Mouse (Mus musculus) cerebellum, adult 9-10 months (tissue): Measurements from ENCODE around the gene Adsl.

ENCODE experiments used
- DNase-seq: peaks from one replicate; pipeline ENCODE4 v3.0.0; 2022

The Adsl gene

DNA sequence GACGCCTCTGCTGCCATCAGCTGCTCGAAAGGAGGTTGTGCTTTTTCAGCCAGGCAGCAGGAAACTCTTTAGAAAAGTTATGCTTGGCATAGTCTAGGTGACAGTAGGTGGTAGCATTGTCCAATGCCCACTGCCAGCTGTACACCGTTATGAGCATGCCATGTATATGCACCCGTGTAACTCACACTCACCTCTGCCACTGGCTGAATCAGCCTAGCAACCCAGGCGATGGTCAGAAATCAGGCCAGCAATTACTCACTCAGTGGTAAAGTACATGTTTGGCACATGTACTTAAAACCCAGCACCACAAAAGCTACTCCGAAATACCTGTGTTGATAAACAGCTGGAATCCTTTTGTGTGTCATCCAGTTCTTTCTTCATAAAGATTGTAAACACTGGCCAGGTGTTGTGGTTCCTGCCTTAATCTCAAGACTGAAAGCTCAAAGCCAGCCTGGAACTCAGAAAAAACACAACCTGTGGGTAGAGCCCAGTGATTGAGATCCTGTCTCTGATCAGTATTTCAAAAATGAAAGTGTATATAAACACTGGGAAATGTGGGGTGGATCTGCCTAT is 6.7 kb upstream of the Adsl start:
- DNase-seq, result no peak

DNA sequence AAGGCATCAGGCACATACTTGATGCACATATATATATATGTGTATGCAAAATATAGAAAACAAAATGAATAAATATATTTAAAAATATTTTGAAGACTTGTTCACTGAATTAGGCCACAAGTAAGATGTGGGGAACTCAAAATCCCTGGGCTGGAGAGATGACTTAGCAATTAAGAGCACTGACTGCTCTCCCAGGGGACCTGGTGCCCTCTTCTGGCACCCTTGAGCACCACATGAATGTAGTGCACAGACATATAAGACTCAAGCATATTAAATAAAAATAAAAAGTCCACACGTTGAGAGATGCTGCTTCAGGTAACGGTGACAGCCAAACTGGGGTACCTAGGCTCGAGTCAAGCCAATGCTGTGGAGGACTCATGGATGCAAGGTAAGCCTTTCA is 2.4 kb upstream of the Adsl start:
- peak; percentile 29 for DNase-seq

DNA sequence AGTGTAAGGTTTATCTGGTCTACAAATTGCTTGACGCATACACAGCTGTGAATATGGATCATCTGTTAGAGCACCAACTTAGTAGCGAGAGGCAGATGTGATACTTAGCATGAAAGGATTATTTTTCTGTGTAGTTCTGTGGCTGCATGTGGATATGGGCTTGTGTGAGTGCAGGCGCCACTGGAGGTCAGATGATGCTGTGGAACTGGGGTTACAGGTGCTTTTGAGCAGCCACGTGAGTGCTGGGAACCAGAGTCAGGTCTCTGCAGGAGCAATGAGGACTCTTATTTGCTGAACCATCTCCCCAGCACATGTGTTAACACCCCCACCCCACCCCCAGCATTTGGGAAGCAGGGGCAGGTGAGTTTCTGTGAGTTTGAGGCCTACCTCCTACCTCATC is 1.1 kb downstream of the Adsl start:
- DNase-seq, result no peak

DNA sequence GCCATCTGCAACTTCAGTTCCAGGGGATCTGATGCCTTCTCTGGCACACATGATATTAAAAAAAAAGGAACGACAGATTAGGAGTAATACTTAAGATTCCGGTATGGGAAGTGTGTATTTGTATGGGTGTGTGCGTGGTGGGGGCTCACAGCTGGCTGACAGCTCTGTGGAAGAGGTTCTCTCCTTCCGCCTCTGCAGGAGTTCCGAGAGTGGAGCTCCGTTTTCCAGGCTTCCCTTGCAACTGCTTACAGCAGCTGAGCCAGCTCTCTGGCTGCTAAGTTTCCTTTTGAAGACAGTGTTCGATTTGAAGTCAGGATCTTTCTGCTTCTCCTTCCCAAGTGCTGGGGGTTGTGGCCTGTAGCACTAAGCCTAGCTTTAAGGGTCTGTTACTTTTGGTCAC is 1.8 kb downstream of the Adsl start:
- DNase-seq, result no peak

DNA sequence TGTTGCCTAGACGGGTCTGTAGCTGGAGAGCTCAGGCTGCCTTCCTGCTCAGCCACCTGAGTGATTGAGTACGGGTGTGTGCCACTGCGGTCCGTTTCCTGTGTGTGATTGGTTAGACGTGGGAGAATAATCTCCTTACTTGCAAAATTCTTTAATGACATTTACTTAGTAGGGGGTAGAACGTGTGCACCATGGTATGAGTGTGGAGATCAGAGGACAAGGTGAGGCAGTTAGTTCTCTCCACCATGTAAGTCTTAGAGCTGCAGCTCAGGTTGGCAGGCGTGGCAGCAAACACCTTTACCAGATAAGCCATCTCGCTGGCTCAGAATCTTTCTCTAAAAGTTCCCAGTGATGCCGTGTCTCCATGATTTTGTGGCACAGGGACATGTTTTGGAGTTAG is 5.7 kb downstream of the Adsl start:
- DNase-seq, result no peak

DNA sequence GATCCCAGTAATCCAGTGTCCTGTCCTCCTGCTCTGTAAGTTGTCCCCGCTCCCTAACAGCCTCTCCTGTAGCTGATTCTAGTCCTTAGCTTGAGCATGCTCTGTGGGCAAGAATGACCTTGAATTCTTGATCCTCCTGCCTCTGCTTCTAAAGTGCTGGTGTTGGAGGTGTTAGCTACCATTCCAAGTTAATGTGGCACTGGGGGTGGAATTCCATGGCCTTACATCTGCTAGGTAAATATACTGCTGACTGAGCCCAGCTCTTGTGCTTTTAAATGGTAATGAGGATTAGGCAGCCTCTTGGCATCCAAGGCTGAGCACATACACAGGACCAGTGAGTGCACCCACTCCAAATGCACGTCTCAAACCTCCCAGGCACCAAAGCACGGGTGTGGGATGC is 6.6 kb downstream of the Adsl start:
- DNase-seq, result no peak

DNA sequence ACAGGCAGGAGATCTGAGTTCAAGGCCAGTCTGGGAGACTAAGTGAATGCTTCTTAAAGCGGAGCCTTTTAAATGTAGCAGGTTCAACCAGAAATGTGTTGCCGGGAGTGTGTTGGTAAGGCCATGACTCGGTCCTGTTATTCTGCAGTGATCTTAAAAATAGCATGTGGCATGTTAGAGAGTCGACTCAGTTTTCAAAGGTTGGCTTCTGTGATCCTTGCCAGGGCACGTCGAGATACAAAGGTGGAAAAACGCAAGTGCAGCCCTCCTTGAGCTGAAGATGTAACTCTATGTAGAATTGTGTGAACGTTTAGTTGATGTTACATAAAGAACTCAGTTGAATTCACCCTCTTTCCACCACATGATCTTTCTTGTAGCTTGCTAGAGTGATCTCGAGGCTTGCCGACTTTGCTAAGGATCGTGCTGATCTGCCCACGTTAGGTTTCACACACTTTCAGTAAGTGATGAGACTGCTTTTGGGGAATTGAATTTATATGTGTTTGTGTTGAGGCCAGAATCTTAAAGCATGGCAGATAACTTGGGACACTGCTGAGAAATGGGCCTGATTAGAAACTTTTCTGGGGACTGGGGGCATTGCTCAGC is 7.6 kb downstream of the Adsl start:
- DNase-seq, result no peak

DNA sequence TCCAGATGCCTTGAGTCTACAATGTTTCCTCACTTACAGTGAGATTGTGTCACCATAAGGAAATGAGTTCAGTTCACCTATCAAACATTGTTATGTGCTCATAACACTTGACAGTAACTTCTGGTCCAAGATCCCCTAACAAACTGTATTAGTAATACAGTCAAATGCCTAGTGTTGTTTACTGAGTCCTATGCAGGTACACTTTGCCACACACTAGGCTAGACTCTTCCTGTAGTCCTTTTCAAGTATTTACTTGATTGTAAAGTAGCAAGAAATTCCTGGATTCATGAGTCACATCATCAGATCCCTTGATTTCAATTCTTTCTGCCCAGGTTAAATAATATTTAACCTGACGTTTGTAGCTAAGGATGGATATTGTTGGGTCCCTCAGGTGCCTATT is 21.1 kb downstream of the Adsl start:
- no peak for DNase-seq

DNA sequence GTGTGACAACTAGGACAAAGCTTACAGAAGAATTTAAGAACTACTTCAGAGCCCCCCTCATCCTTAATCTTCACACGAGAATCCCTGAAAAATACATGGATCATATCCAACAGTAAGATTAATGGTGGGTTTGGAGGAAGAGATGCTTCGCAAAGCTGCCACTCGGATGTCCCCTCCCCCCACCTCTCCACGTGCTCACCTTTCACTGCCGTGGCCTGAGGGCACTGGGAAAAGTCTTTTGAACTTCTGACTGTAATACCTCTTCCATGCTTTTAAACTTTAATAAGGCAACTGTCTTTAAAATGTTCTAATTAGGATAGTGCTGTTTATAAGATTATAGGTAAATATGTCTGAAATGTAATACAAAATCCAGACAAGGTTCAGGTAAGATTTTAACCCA is 26.0 kb downstream of the Adsl start:
- DNase-seq, result no peak

DNA sequence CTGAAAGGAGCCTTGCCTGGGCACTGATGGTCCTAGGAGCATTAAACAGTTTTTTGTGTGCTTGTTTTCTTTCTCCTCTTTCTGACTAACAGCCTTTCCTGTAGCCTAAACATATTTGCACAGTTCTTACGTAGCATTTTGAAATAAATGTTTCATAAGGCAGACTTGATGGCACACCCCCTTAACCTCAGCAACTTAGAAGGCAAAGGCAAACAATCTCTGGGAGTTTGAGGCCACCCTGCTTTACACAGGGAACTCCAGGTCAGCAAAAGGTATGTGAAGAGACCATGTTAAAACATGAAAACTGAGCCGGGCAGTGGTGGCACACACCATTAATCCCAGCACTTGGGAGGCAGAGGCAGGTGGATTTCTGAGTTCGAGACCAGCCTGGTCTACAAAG is 27.4 kb downstream of the Adsl start:
- no peak for DNase-seq

DNA sequence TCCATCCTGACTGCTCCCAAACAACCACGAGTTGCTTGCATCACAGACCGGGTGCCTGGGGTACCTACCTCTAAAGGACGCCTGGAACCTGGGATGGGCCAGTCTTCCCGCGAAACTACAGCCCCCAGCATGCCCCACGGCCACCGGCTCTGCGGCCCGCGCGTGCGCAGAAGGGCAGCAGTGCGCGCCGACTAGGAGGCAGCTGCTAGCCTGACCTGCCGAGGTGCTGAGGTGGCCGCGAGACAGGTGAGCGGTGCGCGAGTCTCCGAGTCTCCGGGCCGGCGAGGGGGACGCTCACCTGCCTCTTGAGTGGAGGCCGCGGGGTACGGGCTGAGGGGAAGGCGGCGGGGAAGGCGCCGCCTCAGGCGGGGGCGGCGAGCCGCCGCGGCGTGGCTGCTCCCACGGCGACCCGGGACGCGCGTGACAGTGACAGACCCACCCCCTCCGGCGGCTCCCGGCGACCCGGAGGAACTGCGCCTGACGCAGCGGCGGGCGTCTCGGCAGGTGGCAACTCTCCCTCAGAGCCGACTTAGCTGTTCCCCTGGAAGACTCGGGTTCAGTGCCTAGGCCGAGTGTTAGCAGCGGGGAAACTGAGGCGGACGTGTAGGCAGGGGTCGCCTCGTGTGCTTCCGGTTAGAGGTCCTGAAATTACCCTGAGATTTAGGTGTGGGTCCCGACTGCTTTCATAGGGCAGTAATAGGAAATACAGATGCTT is 29.5 kb downstream of the Adsl start, which contains the start of gene Sgsm3:
Gene Sgsm3, plus strand, starts transcription at position 146 of the 715 bp plus-strand sequence.
- peak; percentile 90 for DNase-seq

DNA sequence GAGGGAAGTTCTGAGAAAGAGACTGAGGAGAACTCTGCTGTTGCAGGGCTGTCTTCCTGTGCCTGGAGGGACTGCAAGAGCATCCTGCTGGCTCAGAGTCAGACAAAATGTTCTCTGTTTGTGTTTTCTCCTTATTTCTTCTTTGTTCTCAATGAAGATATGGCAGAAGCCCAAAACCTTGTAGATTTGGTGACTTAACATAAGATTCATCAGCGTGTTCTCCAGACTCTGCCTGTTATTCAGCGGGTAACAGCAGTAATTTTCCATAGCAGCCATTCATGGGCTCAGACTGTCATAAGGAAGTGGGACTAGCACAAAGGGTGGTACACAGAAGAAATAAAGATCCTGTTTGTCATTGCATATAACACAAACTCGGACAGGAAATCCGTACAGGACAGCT is 31.3 kb downstream of the Adsl start:
- DNase-seq, result no peak

DNA sequence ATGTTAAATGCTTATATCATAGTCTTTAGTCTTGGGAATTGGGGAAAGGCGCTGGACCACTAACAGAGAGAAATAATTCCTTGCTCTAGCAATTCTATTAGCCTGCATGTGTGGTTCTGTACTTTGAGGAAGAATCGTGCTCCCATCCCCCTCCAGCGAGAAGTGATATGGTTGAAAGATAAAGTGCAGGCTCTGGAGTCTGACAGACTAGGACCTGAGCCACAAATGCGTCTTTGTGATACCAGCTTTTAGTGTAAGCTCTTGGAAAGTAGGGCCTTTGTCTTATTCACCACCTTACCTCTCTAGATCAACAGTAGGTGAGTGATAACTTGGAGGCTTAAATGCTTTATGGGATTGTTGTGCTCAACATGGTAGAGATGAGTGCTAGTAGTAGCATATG is 32.9 kb downstream of the Adsl start:
- DNase-seq, result no peak

DNA sequence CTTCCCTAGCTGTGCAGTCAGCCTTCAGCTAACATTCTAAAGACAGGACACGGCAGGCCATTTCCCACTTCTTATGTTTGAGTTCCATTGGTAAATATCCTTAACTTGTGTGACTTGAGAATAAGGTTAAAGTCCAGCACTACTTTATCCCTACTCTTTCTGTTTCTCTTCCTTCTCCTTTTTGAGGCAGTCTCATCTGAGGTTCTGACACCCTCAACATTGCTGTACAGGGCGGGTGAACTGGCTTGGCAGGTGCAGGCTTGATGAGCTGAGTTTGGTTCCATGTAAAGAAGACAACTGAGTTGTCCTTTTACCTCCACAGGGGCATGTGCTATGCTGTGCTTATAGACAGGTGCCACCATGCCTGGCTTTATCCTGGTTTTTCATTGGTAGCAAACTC is 35.0 kb downstream of the Adsl start:
- no peak for DNase-seq

DNA sequence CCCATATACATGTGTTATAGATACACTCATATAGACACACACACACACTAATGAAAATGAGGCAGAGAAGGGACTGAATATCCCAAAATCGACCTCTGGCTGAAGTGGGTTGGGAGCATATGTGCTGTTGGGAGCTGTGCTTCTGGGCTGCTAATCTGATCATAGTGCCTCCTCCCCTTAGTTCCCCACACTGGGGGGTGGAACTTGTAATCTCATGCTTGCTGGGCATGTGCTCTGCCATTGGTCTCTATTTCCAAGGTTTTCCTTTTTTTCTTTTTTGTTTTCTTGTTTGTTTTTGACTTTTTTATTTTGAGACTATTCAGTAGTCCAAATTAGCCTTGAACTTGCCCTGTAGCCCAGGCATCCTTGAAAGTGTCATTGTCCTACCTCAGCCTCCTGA is 40.0 kb downstream of the Adsl start:
- no peak for DNase-seq

DNA sequence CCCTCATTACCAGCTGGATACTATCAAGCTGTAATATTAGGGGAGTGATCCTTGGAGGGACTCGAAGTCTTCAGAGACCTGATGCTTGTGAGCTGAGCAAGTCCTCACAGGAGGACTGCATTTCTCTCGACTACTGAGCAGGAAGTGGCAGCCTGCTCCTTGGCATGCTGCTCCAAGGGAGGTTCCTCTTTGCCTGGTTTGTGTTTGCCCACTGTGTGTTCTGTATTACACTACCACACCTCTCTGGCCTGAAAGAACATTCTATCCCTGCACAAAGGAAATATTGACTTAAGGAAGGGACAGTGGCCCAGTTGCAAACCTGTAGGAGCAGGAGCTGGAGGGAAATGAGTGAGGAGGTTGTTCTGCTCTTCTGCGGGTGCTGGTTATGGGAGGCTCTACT is 41.4 kb downstream of the Adsl start:
- no peak for DNase-seq

DNA sequence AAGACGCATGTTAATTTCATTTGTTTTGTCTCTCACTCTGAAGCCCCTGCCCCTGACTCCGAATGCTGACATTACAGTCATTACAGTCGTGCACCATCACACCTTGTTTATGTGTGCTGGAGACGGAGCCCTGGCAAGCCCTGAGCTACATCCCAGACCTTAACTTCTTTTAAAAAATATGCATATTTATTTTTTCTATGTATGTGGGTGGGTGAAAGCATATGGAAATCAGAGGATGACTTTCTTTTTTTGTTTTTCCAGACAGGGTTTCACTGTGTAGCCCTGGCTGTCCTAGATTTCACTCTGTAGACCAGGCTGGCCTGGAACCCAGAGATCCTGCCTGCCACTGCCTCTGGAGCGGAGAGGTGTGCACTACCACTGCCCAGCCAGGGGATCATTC is 46.7 kb downstream of the Adsl start:
- no peak for DNase-seq

DNA sequence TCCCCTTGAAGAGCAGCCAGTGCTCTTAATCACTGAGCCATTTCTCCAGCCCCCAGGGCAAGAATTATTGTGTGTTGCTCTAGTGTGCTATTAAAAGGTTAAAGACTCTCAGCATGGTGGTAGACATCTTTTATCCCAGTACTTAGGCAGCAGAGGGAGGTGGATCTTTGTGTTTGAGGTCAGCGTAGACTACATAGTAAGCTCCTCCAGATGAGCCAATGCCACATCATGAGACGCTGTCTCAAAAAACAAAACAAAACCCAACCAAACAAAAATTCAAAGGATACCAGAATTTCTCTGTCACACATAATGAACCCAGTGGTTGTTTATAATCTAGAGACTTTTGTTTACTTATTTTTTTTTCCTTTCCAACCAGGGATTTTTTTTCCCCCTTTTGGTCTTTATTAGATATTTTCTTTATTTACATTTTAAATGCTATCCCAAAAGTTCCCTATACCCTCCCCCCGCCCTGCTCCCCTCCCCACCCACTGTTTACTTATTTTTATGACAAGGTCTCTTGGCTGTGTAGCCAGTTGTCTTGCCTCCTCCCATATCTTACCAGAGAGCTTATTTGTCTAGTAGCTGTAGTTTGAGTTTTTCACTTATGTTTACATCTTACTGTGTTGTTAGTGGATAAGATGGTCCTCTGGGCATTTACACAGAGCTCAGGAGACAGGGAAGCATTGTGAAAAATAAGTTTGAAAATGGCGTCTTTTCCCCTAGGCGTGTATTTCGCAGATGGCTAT is 48.0 kb downstream of the Adsl start:
- DNase-seq, result no peak

DNA sequence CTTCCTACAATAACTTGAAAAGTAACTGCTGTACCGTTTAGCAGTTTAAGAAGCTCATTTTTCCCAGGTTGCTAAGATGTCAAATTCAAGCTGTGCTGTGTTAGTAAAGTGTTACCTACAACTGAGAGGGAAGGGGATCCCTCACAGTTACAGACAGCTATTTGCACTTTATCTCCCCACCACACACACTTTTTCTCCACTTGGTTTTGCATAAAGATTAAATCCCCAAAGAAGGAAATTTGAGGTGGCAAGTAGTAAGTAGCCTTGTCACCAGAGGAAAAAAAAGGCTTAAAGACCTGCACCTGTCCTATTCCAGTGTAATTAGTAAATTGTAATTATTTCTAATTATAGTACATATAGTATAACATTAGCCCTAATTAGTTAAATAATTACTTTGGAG is 48.8 kb downstream of the Adsl start:
- no peak for DNase-seq

DNA sequence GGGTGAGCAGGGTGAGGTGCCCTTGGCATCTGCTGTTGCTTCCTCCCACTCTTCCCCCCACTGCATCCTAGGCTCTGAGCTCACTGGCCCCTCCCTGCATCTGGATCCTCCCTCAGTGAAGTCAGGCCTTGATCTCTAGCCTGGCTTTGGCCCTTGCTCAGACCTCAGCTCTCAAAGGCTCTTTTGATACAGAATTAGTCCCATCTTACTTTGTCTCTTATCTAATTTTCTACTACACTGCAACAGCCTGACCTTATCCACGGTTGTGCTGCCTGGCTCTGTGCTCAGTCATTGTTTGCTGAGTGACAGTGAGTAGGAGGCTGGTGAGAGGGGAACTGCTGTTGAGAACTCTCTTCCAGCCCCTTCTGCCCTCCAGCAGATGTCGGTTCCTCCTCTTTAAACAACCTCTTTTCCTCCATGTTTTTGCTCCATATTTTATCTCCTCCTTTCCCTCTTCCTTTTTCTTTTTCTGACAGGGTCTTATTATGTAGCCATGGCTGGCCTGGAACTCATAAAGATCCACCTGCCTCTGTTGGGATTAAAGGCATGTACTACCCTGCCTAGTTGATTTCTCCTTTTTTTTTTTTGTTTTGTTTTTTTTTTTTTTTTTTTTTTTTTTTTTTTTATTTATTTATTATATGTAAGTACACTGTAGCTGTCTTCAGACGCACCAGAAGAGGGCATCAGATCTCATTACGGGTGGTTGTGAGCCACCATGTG is 52.3 kb downstream of the Adsl start:
- DNase-seq, result no peak

DNA sequence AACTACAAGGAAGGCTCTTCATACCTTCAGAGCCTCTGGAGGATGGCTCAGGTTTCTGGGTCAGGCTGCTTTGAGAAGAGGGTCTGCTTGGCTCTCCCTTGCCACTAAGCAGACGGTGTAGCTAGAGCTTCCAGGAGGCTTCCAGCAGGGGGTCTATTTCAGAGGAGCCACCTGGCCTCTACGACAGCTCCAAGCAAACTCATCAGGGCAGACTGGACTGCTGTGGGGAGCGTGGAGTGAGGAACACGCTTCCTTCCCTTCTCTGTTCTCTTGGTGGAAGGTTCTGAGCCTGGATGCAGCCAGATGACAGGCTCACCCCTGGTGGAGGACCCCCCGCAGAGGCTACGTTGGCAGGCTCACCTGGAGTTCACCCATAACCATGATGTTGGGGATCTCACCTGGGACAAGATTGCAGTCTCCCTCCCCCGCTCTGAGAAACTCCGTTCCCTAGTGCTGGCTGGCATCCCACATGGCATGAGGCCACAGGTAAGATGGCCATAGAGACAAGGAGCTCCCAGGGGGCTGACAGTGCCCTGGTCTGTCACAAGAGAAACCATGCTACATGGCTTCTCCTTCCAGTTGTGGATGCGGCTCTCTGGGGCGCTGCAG is 57.9 kb downstream of the Adsl start:
- peak; percentile 70 for DNase-seq

DNA sequence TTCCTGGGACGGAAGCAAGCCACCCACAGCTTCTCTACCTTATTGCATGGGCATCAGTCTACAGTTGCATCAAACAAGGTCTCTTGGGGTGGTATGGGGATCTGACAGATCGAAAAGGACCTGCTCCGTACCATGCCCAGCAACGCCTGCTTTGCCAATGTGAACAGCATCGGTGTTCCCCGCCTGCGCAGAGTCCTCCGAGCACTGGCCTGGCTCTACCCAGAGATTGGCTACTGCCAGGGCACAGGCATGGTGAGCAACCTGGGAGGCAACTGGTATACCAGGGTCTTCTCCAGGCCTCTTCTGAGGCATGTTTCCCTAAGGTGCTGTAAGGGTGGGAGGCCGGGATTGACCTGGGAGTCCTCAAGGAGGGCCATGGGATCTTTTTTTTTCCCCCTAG is 59.0 kb downstream of the Adsl start:
- DNase-seq, result no peak

DNA sequence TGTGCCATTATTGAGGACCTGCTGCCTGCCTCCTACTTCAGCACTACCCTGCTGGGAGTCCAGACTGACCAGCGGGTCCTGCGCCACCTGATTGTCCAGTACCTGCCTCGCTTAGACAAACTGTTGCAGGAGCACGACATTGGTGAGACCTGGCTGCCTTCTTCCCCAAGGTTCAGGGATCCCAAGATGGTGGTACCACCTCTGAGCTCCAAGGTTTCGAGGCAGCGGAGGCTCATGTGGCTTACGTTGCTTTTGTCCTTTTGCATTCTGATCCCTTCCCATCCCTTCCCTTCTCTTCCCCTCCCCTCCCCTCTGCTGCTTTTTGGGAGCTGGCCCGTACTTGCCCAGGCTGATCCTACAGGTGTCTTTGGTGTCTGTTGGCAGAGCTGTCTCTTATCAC is 59.6 kb downstream of the Adsl start:
- no peak for DNase-seq
